Mouse (Mus musculus) 416B (cell line): Measurements from ENCODE around the gene Mks1.

ENCODE experiments used
- DNase-seq: peaks from one replicate; pipeline ENCODE4 v3.0.0; 2011; ENCODE audit warnings: low read depth

The Mks1 gene

DNA sequence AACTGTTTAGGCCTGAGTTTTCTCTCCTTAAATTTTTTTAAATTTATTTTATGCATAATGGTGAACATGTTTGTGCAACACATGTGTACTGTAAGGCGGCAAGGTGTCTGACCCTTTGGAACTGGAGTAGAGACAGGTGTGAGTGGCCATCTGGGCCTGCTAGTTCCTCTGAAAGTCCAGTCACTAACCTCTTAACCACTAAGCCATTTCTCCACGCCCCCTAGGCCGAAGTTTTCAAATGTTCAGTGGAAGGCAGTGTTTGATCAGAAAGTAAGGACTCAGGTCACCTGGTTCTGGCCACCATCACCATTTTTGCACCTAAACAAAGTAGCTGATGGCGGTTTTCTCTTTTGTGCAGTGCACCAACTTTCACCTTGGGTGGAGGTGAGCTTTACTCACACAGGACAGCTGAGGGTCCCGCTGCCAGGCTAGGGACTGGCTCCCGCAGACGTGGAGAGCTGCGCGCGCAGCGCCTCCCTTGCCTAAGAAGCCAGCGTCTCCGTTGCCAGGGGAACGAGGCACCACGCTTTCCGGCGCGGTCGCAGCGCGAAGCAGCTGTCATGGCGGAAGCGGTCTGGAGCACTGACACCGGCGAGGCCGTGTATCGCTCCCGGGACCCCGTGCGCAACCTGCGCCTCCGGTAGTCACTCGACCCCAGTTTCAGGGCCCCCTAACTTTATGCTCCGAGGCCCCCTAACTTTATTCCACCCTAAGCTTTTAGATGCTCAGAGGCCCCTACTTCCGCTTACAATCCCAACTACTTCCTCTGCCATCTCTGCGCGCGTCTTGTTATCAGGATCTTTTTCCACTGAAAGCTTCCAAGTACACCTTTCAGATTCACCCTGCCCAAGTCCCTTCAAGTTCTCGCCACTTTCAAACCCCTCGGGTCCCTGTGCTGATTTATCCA lies at the start of gene Mks1:
Gene Mks1, plus strand, starts transcription at position 526 of the 907 bp plus-strand sequence.
- peak; percentile 84 for DNase-seq

DNA sequence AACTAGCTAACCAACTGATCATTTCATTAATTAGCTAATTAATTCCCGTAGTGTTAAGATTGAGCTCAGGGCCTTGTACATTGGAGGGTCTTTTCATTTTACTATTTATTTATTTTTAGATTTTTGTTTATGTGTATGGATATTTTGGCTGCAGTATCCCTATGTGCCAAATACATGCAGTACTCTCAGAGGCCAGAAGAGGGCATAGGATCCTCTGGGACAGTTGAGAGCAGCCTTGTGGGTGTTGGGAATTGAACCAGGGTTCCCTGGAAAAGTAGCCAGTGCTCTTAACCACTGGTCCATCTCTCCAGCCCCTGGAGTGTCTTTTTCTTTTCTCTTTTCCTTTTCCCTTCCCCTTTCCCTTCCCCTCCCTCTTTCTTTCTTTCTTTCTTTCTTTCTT lies 47.6 kb upstream of the Mks1 start:
- DNase-seq, result peak; percentile 61

DNA sequence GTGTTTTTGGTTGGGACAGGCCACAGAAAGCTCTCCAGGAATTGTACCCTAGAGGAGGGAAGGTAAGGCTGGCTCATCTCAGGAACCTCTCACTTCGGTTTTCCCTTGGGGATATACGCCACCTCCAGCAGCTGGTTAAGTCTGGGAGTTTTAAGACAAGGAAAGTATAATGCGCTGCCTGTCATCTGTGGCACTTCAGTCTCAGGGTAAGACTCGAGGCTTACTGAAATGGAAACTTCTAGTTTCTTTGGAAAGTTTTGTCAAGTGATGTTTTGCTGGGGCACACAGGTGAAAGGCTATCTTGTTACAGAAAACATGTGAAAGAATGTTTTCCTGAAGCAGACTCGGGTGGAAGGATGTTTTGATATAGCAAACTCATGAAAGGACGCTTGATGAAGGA lies 45.6 kb upstream of the Mks1 start:
- DNase-seq, result no peak

DNA sequence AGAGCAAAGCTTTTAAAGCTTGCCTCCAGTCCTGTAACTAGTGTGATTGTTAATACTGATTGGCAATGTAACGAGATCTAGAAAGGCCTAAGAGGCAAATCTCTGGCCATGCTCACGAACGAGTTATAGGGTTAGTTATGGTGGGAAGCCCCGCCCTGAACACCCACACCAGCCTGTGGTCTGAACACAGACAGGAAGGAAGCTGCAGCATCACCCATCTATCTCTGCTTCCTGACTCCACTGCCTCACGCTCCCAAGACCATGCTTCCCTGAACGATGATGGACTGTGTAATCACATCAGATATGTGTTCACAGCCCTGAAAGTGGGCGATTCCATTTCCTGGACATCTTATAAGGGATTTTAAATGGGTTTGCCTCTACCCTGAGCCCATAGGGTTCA lies 44.8 kb upstream of the Mks1 start:
- peak; percentile 77 for DNase-seq

DNA sequence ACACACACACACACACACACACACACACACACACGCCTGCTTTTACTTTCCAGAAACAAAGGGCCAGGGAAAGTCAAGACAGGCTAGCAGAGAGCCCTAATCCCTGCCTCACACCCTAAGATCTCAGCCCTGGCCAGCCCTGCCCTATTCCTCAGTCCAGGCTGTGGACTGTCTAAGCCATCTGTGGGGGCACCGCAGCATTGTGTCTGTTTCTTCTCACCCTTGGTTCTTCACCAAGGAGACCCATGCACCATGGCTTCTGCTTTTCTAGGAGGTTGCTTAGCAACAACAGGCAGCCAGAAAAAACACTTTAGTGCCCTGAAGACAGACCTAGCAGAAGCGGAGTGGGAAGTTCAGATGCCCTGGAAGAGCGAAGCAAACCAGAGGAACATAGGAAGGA lies 41.6 kb upstream of the Mks1 start:
- no peak for DNase-seq

DNA sequence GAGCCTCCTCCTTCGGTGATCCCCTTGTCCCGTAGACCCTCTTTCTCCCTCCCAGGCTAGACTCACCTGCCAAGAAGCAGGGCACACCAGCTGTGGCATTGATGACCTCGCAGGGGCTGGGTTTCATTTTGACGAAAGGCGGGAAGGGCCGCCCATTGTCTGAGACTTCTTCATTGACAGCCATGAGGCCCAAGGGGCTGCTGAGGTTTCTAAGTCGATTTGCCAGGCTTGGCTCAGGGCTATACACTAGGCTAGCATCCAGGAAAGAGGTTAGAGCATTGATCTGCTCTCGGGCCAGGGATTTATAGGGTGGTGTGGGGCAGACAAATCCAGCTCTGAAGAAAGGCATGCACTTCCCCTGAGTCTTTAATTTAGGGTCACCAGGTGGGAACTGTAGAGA lies 38.2 kb upstream of the Mks1 start:
- no peak for DNase-seq

DNA sequence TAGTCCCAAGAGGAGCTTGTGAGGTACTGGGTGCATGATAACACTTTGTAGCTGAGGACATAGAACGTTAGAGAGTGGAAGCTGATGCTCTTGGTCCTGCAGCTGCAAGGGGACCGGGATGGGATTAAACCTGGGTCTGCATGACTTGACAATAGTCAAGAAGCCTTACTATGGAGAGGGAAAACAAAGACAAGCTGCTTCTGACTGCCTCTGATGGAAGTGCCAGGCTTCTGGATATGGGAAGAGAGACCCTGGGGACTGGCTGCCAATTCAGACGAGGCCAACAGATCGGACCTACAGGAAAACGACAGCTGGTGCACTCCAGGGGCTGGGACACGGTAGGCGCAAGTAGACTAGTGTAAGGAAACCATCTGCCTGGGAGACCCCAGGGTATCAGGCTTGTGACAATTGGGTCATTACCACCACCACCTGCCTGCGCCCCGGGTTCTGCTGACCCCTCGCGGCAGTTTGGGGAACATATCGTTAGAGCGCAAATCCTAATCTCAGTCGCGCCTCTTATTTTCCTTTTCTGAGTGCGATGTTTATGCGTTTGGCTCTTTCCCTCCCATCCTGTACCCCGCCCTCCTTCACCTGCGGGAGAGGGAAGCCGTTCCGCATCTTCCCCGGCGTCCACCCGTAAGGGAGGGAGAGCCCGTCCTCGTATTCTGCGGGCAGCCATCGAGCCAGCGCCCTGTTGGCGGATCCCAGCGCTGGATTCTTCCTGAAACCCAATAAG lies 36.1 kb upstream of the Mks1 start:
- DNase-seq, result no peak

DNA sequence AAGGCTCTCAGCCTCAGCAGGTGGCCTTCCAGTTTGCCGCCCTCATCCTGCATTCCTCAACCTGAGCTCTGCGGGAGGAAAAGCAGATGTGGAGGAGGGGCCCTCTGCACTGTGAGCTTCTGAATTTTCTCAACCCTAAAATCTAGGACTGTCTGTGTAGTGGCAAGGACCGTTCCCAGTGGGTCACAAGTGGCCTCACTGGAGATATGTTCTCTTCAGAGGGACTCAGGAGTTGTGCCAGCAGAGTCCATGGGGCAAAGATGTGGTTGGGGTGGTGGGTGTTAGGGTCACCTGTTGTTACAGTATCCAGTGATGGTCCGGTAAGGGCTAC lies 35.6 kb upstream of the Mks1 start:
- DNase-seq, result no peak

DNA sequence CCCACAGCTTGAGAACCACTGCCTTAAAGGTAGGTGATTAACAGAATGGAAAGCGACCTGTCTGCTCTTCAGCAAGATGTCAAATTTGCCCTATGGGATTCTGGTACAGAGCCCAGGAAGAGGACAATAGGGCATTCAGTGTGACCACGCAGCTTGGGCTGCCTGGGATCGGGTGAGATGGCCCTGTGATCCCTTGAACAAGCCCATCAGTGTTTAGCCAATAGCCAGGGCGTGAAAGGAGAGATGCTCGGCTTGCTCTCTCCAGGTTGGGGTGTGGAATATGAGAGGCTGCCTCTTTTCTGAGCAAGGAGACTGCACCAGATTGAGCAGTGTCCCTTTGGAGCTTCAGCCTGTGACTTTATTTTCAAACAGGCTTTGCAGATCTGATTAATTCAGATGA lies 31.5 kb upstream of the Mks1 start:
- DNase-seq, result no peak

DNA sequence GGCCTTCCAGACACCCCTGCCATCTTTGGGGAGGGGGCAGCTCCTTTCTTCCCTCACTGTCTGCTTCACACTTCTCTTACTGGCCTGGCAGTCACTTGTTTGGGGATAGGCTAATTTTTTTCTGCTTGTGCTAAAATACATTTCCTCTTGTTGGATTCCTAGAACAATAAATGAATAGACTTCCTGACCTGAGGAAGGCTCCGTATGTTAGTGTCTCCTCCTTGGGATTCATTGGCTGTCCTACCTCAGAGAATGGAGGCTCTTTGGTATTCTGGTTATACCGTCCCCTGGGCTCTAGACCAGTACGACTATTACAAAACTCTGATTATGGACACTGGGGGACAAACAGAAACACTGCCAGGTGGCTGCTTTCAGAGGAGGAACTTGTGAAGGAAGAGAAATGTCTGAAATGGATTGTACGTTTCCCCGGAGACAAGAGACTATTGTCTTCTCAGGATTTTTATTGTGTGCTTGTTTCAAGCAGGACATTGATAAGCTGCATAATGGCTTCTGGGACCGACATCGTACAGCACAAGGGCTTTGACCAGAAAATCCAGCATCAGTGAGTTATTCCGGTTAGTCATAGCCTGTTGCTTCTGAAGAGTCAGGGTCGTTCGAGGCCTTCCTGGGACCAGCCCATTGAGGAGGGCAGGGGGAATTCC lies 24.6 kb upstream of the Mks1 start, which contains the start of gene Lpo:
Gene Lpo, minus strand, starts transcription at position 51 of the 662 bp plus-strand sequence.
- no peak for DNase-seq

DNA sequence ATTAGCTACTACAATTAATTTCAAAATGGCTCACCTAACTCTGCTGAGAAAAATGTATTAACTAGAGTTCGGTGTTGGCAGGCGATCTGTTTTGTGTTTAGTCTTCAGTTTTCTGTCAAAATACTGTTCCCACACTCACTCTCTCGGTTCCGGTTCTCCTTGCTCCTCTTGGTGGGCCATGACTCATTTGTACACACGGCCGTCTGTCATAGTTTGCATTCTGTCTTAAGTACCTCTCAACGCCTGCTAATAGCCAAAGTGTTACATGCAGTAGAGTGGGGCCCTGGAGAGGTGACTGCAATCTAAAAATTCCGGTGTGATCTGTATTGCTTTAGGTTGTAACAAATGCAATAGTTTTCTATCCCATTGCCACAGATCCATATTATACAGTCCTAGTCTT lies 12.3 kb upstream of the Mks1 start:
- DNase-seq, result no peak

DNA sequence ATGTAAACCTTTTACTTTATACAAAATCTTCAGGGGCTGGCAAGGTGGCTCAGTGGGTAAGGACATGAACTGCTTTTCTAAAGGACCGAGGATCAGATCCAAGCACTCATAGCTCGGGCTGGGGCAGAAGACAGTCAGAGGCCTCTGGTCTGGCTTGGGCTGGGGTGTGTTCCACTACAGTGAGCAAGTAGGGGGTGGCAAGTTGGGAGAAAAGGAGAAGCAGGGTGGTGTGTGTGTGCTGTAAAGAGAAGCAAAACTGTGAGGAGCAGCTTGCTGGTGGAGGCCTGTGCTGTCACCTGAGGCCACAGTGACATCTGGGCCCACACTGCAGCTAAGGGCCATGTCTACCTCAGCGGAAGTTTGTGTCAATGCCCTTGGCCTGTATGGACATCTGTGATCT lies 11.6 kb upstream of the Mks1 start:
- no peak for DNase-seq

DNA sequence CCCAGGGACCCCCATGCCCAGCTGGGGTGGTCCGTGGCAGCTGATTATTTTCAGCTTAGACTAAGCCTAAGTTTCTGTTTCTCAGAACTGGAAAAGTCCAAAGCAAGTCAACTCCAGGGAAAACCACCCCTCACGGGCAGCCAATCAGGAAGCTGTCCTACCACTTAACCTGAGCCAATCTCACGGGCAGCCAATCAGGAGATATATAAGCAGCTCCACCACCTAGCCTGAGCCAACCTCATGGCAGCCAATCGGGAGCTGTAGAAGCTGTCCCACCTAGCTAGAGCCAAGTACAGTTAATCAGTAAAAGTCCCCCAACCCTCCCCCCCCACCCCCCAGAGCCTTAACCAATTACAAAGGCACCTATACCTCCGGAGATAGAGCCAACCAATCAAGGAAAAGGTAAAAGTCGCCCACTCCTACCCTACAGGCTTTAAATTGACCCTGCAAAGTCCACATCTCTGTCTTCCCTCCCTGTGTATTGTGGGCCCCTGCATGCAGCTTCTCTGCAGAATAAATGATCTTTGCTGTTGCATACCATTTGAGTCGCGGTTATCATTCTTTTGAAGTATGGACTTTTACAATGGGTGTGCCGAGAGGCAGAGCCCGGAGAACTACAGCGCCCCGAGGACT lies 5.9 kb upstream of the Mks1 start:
- DNase-seq, result no peak

DNA sequence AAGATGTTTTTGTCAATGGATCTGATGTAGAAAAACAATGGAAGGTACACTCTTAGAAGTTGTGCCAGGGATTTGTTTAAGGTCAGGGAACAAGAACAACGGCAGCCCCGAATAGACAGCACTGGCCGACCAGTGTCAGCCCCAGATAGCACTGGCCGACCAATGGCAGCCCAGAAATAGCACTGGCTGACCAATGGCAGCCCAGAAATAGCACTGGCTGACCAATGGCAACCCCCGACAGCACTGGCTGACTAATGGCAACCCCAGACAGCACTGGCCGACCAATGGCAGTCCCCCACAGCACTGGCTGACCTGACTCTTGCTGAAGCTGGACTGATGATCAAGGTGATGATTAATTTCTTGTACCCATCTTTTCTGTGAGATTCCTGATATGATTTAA lies 5.1 kb upstream of the Mks1 start:
- no peak for DNase-seq

DNA sequence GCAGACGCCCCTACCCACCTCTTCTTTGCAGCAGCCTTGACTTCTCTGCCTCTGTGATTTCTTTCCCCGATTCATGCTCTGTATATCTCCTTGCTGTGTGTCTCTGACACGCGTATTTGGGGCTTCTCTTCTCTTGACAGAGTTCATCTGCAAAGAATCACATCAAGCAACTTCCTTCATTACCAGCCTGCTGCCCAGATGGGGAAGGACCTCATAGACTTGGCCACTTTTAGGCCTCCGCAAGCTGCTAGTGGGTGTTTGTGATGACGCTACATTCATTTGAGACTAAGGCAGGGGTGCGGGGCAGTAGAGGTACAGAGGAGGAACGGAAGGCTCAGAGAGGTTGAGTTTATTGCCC lies 561 bp downstream of the Mks1 start:
- DNase-seq, result peak; percentile 8

DNA sequence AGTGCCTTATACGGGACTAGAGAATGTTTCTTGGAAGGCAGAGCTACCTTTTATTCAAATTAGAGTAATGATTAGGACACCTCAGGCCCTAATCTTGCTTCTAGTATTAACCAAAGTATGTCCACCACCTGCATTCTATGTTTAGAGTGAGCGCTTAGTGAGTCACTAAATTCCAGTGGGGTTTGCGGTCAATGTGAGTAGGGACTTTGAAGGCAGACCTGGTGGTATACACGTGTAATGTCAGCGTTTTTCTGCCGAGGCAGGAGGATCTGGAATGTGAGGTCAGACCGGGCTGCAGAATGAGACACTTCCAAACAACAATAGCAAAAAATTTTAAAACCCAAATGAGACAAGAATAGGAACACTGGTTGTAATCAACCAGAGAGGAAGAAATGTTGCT lies 1.5 kb downstream of the Mks1 start:
- DNase-seq, result no peak

DNA sequence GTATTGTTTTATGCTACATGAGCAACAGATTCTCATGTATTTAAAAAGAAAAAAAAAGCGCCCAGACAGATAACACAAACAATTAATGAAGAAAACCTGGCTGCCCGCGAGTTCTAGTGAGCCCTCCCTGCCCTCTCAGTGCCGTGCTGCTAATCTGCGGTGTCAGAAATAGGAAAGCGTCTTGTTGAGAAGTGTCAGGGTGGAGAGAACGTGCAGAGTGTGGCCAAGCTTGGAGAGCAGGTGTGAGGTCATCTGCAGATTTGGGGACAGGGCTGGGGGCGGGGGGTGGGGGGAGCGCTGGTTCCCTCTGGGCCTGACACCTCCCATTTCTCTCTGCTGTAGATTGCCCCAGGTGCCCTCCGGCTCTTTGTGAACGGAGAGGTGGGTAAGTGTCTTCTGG lies 6.3 kb downstream of the Mks1 start:
- no peak for DNase-seq

DNA sequence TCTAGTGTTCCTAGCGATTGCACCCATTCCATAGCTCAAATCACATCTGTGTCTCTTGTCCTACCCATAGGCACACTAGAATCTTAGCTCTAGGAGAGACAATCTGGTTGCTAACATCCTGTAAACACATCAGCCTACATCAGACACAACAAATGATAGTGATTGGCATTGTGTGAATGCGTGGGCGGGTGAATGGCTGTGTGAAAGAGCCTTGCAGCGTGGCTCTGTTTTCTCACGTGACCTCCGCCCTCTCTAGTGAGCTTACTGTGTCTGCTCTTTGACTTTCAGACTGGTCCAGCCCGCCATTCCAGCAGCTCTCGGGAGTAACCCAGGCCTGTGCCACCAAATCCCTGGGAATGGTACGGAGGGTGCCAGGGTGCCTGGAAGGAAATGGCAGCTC lies 7.4 kb downstream of the Mks1 start:
- no peak for DNase-seq

DNA sequence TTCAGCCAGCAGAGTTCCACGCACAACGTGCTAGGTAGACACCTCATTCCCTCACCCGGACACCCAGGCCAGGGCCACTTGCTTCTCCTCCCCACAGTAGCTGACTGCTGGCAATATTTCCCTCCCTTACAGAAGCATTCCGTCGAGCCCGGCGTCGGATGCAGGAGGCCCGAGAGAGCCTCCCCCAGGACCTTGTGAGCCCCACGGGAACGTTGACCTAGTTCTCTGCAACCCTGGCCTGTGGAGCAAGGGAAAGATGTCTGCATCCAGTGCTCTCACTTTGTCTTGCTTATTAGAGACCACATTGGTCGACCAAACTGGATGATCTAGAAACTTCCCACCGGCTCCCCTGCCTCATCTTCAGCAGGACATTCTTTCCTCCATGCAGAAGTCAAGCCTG lies 9.8 kb downstream of the Mks1 start:
- no peak for DNase-seq

DNA sequence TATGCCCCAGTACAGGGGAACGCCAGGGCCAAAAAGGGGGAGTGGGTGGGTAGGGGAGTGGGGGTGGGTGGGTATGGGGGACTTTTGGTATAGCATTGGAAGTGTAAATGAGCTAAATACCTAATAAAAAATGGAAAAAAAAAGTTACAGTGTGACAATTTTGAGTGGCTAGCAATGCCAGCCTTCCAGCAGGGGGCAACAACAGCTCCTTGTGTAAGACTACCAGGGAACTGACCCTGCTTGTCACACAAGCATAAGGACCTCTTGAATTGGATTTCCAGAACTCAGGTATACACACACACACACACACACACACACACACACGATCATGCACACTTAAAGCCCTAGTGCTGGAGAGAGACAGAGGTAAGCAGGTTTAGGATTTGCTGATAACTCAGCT lies 13.9 kb downstream of the Mks1 start:
- DNase-seq, result peak; percentile 50

DNA sequence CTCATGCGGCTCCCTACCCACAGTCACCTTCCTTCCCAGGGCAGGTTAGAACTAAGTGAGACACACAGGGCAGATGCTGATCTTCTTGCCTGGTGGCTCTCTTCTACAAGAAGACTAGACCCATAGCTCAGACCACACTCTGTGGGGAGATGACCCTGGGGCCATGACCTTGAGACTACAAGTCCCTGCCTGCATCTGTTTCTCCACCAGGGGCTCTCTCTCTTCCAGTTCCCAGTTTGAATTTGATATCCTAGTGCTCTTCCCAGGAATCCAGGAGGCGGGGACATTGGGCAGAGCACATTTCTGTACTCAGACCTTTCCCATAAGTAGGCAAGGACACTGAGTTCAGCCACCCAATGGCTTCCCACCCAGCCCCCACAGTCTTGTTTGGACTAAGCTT lies 17.1 kb downstream of the Mks1 start:
- no peak for DNase-seq

DNA sequence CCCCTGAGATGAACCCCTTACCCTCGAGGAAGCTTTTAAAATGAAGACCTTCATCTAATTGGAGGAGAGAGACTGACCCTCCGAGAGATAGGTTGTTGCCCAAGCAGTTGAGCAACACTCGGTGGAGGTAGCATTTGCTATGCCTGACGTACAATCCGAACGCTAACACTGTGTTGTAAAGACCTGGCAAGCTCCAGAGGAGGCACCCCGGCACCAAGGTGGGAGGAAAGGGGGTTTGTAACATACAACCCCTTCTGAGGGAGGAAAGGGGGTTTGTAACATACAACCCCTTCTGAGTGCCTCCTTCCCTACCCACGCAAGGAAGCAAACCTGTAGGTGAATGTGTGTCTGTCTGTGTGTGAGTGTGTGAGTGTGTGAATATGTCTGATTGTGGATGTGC lies 18.8 kb downstream of the Mks1 start:
- no peak for DNase-seq

DNA sequence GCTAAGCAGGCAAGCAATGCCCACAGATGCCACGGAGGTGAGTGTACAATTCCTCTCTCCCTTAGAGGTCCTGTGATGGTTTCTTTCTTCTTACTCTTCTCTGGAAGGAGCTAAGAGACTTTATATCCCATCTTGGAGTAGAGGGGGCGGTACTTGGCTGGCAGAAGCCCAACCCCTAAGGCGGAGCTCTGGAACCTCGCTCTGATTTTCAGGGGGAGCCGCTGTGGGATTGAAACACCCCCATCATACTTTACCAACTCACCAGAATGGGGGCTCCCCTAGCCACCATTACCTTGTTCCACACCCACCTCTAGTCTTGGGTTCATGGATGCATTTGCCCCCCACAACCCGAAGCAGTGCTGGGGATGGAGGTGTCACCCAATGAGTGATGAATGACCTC lies 22.4 kb downstream of the Mks1 start, which contains the start of gene Epx:
Gene Epx, minus strand, starts transcription at position 101 of the 400 bp plus-strand sequence.
- no peak for DNase-seq
